Mouse (Mus musculus) liver, embryonic 13.5 days (tissue): ENCODE measurements at regions not wholly inside any gene's neighbourhood (a gene's known extent, or its start where the extent isn't known, plus 50 kb on each side); places are given as distances from the start of the nearest gene placed in this dataset.
A peak's percentile ranks its signal among the peaks of the same experiment; 100 is the strongest.

Experiments used
- ATAC-seq: fragments of 200-750 bp; cut with Nextera tagmentation; 2 replicates; pipeline ENCODE4 v1.8.0; 2017; ENCODE audit warnings: low read depth, mild to moderate bottlenecking, moderate number of reproducible peaks, moderate library complexity
- DNase-seq: peaks from one replicate; pipeline ENCODE4 v3.0.0; 2022
- H3K27ac ChIP-seq: fragments of 300-500 bp; sonication (generic); 2 replicates; pipeline ENCODE4 v1.5.1; 2015; ENCODE audit warnings: moderate library complexity, mild to moderate bottlenecking, inconsistent platforms
- H3K27me3 ChIP-seq: fragments of 300-500 bp; sonication (generic); 2 replicates; pipeline ENCODE4 v1.6.1; 2015; ENCODE audit warnings: mild to moderate bottlenecking, inconsistent platforms
- H3K36me3 ChIP-seq: fragments of 300-500 bp; sonication (generic); 2 replicates; pipeline ENCODE4 v1.6.1; 2015; ENCODE audit warnings: mild to moderate bottlenecking, inconsistent platforms
- H3K4me1 ChIP-seq: fragments of 300-500 bp; sonication (generic); replicated peaks from 2 replicates; pipeline ENCODE4 v1.6.1; 2015; ENCODE audit warnings: inconsistent platforms
- H3K4me2 ChIP-seq: fragments of 300-500 bp; sonication (generic); 2 replicates; pipeline ENCODE4 v1.6.1; 2015; ENCODE audit warnings: inconsistent platforms, mild to moderate bottlenecking, moderate library complexity
- H3K4me3 ChIP-seq: fragments of 300-500 bp; sonication (generic); replicated peaks from 2 replicates; pipeline ENCODE4 v1.5.1; 2015; ENCODE audit warnings: mild to moderate bottlenecking, inconsistent platforms
- H3K9ac ChIP-seq: fragments of 300-500 bp; sonication (generic); 2 replicates; pipeline ENCODE4 v1.6.1; 2015; ENCODE audit warnings: mild to moderate bottlenecking, inconsistent platforms
- H3K9me3 ChIP-seq: fragments of 300-500 bp; sonication (generic); replicated peaks from 2 replicates; pipeline ENCODE4 v1.6.1; 2016; ENCODE audit warnings: inconsistent platforms
- WGBS: fragments of 180-500 bp; shearing (Covaris S2); methylation state at CpG from one replicate; pipeline ENCODE4 v1.1.7; 2015; ENCODE audit not compliant: insufficient replicate concordance; 5-methylcytosine and 5-hydroxymethylcytosine counted together

GRCm38 (mm10) chr10:31076948-31077347 lies 234.3 kb upstream of the Hey2 start:
- Histone ChIP-seq H3K9ac (no peak overlapping the region), H3K27me3 (no peaks in the 10 kb centered on the region), H3K4me3 (no peak overlapping the region), H3K27ac (no peak overlapping the region), H3K9me3 (no peaks in the 10 kb centered on the region), H3K4me2 (no peak overlapping the region), H3K4me1 (no peaks in the 10 kb centered on the region), H3K36me3 (no peaks in the 10 kb centered on the region)
- WGBS: 36% methylated on average over 4 of the region's 4 CpGs
- no peak for ATAC-seq
- no peak for DNase-seq

- Histone ChIP-seq H3K9me3 (no peaks in the 10 kb centered on the region), H3K4me2 (no peak overlapping the region), H3K4me1 (no peaks in the 10 kb centered on the region), H3K4me3 (no peak overlapping the region), H3K9ac (no peak overlapping the region), H3K27me3 (no peaks in the 10 kb centered on the region), H3K36me3 (no peaks in the 10 kb centered on the region), H3K27ac (no peak overlapping the region)
- 56% methylated on average over 8 of the region's 8 CpGs for WGBS
- no peak for ATAC-seq
- no peak for DNase-seq
Measured at GRCm38 (mm10) chr10:31076415-31076814, 233.8 kb upstream of the Hey2 start.

GRCm38 (mm10) chr10:31074004-31074645 lies 231.5 kb upstream of the Hey2 start:
- Histone ChIP-seq H3K4me2 (no peak overlapping the region), H3K27me3 (no peaks in the 10 kb centered on the region), H3K36me3 (no peaks in the 10 kb centered on the region), H3K4me1 (no peaks in the 10 kb centered on the region), H3K27ac (no peak overlapping the region), H3K9me3 (no peaks in the 10 kb centered on the region), H3K9ac (no peak overlapping the region), H3K4me3 (no peak overlapping the region)
- WGBS: 49% methylated on average over 4 of the region's 4 CpGs
- no peak for ATAC-seq
- DNase-seq: no peak

GRCm38 (mm10) chr10:31068668-31069223 lies 226.1 kb upstream of the Hey2 start:
- H3K9ac ChIP-seq: no peak overlapping the region
- no peak overlapping the region for H3K4me2 ChIP-seq
- DNase-seq (no peak), ATAC-seq (0 out of 2 replicates have a peak, but pooled peaks have one; percentile 10)
- no peaks in the 10 kb centered on the region for H3K27me3 ChIP-seq
- 0 out of 2 replicates have a peak, but pooled peaks cover 3% of the 10 kb centered on the region for H3K4me1 ChIP-seq
- H3K27ac ChIP-seq: no peak overlapping the region
- H3K9me3 ChIP-seq: no peaks in the 10 kb centered on the region
- no peaks in the 10 kb centered on the region for H3K36me3 ChIP-seq
- H3K4me3 ChIP-seq: no peak overlapping the region

- Histone ChIP-seq H3K4me3 (no peak overlapping the region), H3K27me3 (no peaks in the 10 kb centered on the region), H3K36me3 (no peaks in the 10 kb centered on the region), H3K9me3 (no peaks in the 10 kb centered on the region), H3K9ac (no peak overlapping the region), H3K4me2 (no peak overlapping the region), H3K4me1 (no peaks in the 10 kb centered on the region), H3K27ac (no peak overlapping the region)
- DNase-seq: no peak
- 8% methylated on average over 2 of the region's 2 CpGs for WGBS
- no peak for ATAC-seq
Measured at GRCm38 (mm10) chr10:31062732-31063131, 220.1 kb upstream of the Hey2 start.

- no peak overlapping the region for H3K4me3 ChIP-seq
- ATAC-seq: no peak
- no peak overlapping the region for H3K27ac ChIP-seq
- H3K36me3 ChIP-seq: no peaks in the 10 kb centered on the region
- no peak overlapping the region for H3K9ac ChIP-seq
- DNase-seq: no peak
- no peaks in the 10 kb centered on the region for H3K4me1 ChIP-seq
- H3K9me3 ChIP-seq: no peaks in the 10 kb centered on the region
- H3K27me3 ChIP-seq: no peaks in the 10 kb centered on the region
- WGBS: 60% methylated on average over 8 of the region's 8 CpGs
- no peak overlapping the region for H3K4me2 ChIP-seq
Measured at GRCm38 (mm10) chr10:31053260-31053659, 210.7 kb upstream of the Hey2 start.

GRCm38 (mm10) chr10:31051222-31051621 lies 208.6 kb upstream of the Hey2 start:
- Histone ChIP-seq H3K9me3 (no peaks in the 10 kb centered on the region), H3K9ac (no peak overlapping the region), H3K36me3 (no peaks in the 10 kb centered on the region), H3K4me3 (no peak overlapping the region), H3K4me1 (no peaks in the 10 kb centered on the region), H3K27me3 (no peaks in the 10 kb centered on the region), H3K4me2 (no peak overlapping the region), H3K27ac (no peak overlapping the region)
- DNase-seq (no peak), ATAC-seq (no peak)
- WGBS: 71% methylated on average over 1 of the region's 1 CpGs

GRCm38 (mm10) chr10:31049352-31049751 lies 206.8 kb upstream of the Hey2 start:
- H3K27me3 ChIP-seq: no peaks in the 10 kb centered on the region
- H3K9ac ChIP-seq: no peak overlapping the region
- DNase-seq (no peak), ATAC-seq (no peak)
- H3K4me1 ChIP-seq: no peaks in the 10 kb centered on the region
- H3K27ac ChIP-seq: no peak overlapping the region
- H3K36me3 ChIP-seq: no peaks in the 10 kb centered on the region
- H3K4me2 ChIP-seq: no peak overlapping the region
- no peak overlapping the region for H3K4me3 ChIP-seq
- H3K9me3 ChIP-seq: no peaks in the 10 kb centered on the region
- 36% methylated on average over 2 of the region's 2 CpGs for WGBS

- WGBS: 56% methylated on average over 4 of the region's 4 CpGs
- no peak overlapping the region for H3K4me2 ChIP-seq
- no peaks in the 10 kb centered on the region for H3K27me3 ChIP-seq
- no peak overlapping the region for H3K4me3 ChIP-seq
- no peak for DNase-seq
- no peak overlapping the region for H3K27ac ChIP-seq
- H3K9me3 ChIP-seq: no peaks in the 10 kb centered on the region
- H3K36me3 ChIP-seq: no peaks in the 10 kb centered on the region
- H3K4me1 ChIP-seq: no peaks in the 10 kb centered on the region
- ATAC-seq: no peak
- H3K9ac ChIP-seq: no peak overlapping the region
Measured at GRCm38 (mm10) chr10:31035611-31036010, 193.0 kb upstream of the Hey2 start.

- ATAC-seq (no peak), DNase-seq (no peak)
- Histone ChIP-seq H3K9me3 (no peaks in the 10 kb centered on the region), H3K4me2 (no peak overlapping the region), H3K27ac (no peak overlapping the region), H3K9ac (no peak overlapping the region), H3K4me1 (no peaks in the 10 kb centered on the region), H3K36me3 (no peaks in the 10 kb centered on the region), H3K27me3 (no peaks in the 10 kb centered on the region), H3K4me3 (no peak overlapping the region)
- WGBS: 34% methylated on average over 3 of the region's 3 CpGs
Measured at GRCm38 (mm10) chr10:31034782-31035181, 192.2 kb upstream of the Hey2 start.

- Histone ChIP-seq H3K36me3 (no peaks in the 10 kb centered on the region), H3K4me1 (no peaks in the 10 kb centered on the region), H3K4me2 (no peak overlapping the region), H3K9ac (no peak overlapping the region), H3K9me3 (no peaks in the 10 kb centered on the region), H3K4me3 (no peak overlapping the region), H3K27ac (no peak overlapping the region), H3K27me3 (no peaks in the 10 kb centered on the region)
- no peak for ATAC-seq
- 57% methylated on average over 2 of the region's 2 CpGs for WGBS
- DNase-seq: no peak
Measured at GRCm38 (mm10) chr10:31030676-31031075, 188.1 kb upstream of the Hey2 start.

- ATAC-seq: no peak
- H3K36me3 ChIP-seq: no peaks in the 10 kb centered on the region
- no peak overlapping the region for H3K27ac ChIP-seq
- H3K9ac ChIP-seq: no peak overlapping the region
- H3K4me1 ChIP-seq: no peaks in the 10 kb centered on the region
- H3K4me3 ChIP-seq: no peak overlapping the region
- no peaks in the 10 kb centered on the region for H3K9me3 ChIP-seq
- 50% methylated on average over 1 of the region's 1 CpGs for WGBS
- no peak overlapping the region for H3K4me2 ChIP-seq
- H3K27me3 ChIP-seq: no peaks in the 10 kb centered on the region
- no peak for DNase-seq
Measured at GRCm38 (mm10) chr10:31026440-31026839, 183.8 kb upstream of the Hey2 start.
